Mouse (Mus musculus) intestine, embryonic 15.5 days (tissue): ENCODE results near the gene Tcf15. TPM values are rescaled to one million over a fixed set of nuclear protein-coding genes. Genes with fewer than 3 reads are reported as not detected.

Source experiments
- ATAC-seq: fragments of 200-750 bp; cut with Nextera tagmentation; 2 replicates; pipeline ENCODE4 v1.8.0; 2017; ENCODE audit warnings: moderate TSS enrichment, moderate library complexity
- H3K27ac ChIP-seq: fragments of 300-500 bp; sonication (generic); 2 replicates; pipeline ENCODE4 v1.5.1; 2015; ENCODE audit warnings: mild to moderate bottlenecking, inconsistent platforms
- H3K27me3 ChIP-seq: fragments of 300-500 bp; sonication (generic); replicated peaks from 2 replicates; pipeline ENCODE4 v1.6.1; 2015; ENCODE audit warnings: inconsistent platforms
- H3K36me3 ChIP-seq: fragments of 300-500 bp; sonication (generic); 2 replicates; pipeline ENCODE4 v1.6.1; 2015; ENCODE audit warnings: inconsistent platforms
- H3K4me1 ChIP-seq: fragments of 300-500 bp; sonication (generic); replicated peaks from 2 replicates; pipeline ENCODE4 v1.6.1; 2015; ENCODE audit warnings: inconsistent platforms
- H3K4me2 ChIP-seq: fragments of 300-500 bp; sonication (generic); replicated peaks from 2 replicates; pipeline ENCODE4 v1.6.1; 2015; ENCODE audit warnings: mild to moderate bottlenecking, inconsistent platforms
- H3K4me3 ChIP-seq: fragments of 300-500 bp; sonication (generic); replicated peaks from 2 replicates; pipeline ENCODE4 v1.5.1; 2015; ENCODE audit warnings: inconsistent platforms
- H3K9ac ChIP-seq: fragments of 300-500 bp; sonication (generic); 2 replicates; pipeline ENCODE4 v1.6.1; 2015; ENCODE audit warnings: inconsistent platforms
- H3K9me3 ChIP-seq: fragments of 300-500 bp; sonication (generic); 2 replicates; pipeline ENCODE4 v1.6.1; 2016; ENCODE audit warnings: inconsistent platforms
- WGBS: fragments of 180-500 bp; shearing (Covaris S2); methylation state at CpG from one replicate; pipeline ENCODE4 v1.1.7; 2015; 5-methylcytosine and 5-hydroxymethylcytosine counted together
- polyA plus RNA-seq: library from polyadenylated mRNA; unstranded; fragments of >200 nt; fragmentation: Nextera tagmentation; extraction: Ambion mirVana; gene quantifications from 2 replicates; pipeline ENCODE4 v1.2.1, GENCODE M21; 2015

Gene Tcf15
- polyA plus RNA-seq: 10.3 and 10.4 TPM in 2 replicates

DNA sequence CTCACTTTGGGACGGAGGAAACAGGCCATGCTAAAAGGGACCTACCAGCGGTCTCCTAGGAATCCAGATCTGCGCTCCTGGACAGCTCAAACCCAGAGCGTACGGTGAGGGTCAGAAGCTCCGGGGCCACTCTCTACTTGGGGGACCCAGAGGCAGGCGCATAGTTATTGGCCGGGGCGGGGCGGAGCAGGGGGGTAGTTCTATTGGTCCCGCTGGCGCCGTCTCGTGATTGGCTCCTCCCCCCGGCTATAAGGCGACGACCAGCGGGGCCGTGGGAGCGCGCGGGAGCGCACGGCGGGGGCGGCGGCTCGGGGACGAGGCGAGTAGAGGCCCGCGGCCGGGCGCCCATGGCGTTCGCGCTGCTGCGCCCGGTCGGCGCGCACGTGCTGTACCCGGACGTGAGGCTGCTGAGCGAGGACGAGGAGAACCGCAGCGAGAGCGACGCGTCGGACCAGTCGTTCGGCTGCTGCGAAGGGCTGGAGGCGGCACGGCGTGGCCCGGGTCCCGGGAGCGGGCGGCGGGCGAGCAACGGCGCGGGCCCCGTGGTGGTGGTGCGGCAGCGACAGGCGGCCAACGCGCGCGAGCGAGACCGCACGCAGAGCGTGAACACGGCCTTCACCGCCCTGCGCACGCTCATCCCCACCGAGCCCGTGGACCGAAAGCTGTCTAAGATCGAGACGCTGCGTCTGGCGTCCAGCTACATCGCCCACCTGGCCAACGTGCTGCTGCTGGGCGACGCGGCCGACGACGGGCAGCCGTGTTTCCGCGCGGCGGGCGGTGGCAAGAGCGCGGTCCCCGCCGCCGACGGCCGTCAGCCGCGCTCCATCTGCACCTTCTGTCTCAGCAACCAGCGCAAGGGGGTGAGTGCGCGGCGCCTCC lies at the start of gene Tcf15:
Gene Tcf15, plus strand, starts transcription at position 283 of the 879 bp plus-strand sequence.
- WGBS: under 1% methylated on average over 118 of the region's 118 CpGs
- peak; percentile 88 for ATAC-seq
- no peak within 1 kb of the TSS for H3K27ac ChIP-seq
- H3K9me3 ChIP-seq: no peaks in the 10 kb centered on the region
- H3K4me2 ChIP-seq: peak within 1 kb of the TSS; percentile 93
- peak within 1 kb of the TSS; percentile 46 for H3K9ac ChIP-seq
- H3K4me1 ChIP-seq: peaks cover 26% of the 10 kb centered on the region
- H3K4me3 ChIP-seq: peak within 1 kb of the TSS; percentile 51
- peaks cover 52% of the 10 kb centered on the region for H3K27me3 ChIP-seq
- H3K36me3 ChIP-seq: no peaks in the 10 kb centered on the region

DNA sequence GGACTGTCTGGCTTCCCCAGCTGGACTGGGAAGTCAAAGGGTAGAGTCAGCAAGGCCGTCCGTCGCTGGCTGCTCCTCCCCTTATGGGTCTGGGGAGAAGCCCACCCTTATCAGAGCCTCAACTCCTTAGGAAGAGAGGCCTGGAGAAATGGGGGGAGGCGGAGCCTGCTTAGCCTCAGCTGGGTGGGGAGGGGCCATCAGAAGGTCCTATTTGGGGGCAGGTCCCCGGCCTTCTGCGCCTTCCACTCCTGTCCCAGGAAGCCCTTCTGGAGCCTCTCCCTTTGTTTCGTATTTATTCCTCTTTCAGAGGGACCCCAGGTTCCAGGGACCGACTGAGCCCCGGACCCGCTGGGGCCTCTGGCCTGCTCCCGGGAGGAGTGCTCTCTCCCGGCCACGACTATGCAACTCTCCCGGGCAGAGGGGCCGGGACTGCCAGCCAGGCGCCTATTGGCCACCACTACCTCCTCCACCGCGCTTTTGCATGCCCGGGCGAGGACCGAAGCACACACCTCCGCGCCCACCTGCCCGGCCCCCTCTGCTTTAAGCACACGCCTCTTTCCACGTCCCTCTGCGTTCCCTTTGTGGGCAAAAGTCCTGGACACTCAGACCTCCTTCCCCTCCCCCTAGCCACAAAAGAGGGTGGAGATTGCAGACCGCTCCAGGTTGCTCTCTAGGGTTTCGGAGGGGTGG lies 48.4 kb upstream of the Tcf15 start:
- peak; percentile 44; the same call in 1 of the 2 replicates for ATAC-seq
- H3K27me3 ChIP-seq: peaks cover 62% of the 10 kb centered on the region
- H3K9ac ChIP-seq: no peak overlapping the region
- peaks cover 17% of the 10 kb centered on the region for H3K4me1 ChIP-seq
- 7% methylated on average over 29 of the region's 29 CpGs for WGBS
- H3K36me3 ChIP-seq: no peaks in the 10 kb centered on the region
- H3K9me3 ChIP-seq: no peaks in the 10 kb centered on the region
- H3K4me2 ChIP-seq: peak overlapping the region; percentile 50
- peak overlapping the region; percentile 13; the same call in 1 of the 2 replicates for H3K4me3 ChIP-seq
- no peak overlapping the region for H3K27ac ChIP-seq

DNA sequence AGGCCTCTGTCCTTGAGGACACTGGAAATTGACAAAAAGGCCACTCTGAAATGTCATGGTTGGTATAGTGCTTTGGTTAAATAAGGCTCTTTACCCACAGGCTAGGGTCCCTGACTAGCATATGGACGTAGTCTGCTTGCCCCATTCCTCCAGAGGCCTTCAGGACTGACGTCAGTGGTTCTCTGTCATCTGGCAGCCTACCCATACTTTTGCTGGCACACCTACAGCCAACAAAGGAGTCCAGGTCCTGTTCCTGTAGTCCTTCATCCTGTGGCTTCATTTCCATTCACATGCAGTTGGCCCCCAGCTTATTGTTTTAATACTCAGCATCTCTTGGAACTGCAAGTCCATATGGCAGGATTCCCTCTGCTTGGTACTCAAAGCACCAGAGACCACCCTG lies 46.4 kb upstream of the Tcf15 start:
- no peaks in the 10 kb centered on the region for H3K36me3 ChIP-seq
- no peak overlapping the region for H3K9ac ChIP-seq
- H3K4me2 ChIP-seq: no peak overlapping the region
- no peaks in the 10 kb centered on the region for H3K9me3 ChIP-seq
- peaks cover 17% of the 10 kb centered on the region for H3K4me1 ChIP-seq
- ATAC-seq: no peak
- WGBS: 82% methylated on average over 2 of the region's 2 CpGs
- H3K4me3 ChIP-seq: no peak overlapping the region
- H3K27ac ChIP-seq: no peak overlapping the region
- H3K27me3 ChIP-seq: peaks cover 43% of the 10 kb centered on the region

DNA sequence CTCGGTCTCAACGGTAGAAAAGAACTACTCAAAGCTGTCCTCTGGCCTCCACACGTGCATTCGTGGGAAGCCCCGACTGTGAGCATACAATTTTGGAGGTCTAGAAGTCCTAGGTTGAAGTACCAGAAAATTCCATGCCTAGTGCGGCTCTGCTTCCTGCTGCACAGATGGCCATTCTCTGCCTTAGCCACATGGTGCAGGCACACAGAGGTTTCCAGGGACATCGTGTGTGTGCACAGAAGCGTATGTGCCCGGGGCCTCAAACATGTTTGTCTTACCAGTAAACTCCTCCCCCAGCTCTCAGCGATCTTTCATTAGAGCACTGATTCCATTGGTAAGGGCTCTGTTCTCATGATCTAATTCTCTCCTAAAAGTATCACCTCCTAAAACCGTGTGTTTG lies 45.4 kb upstream of the Tcf15 start:
- Histone ChIP-seq H3K9ac (no peak overlapping the region), H3K4me1 (peaks cover 15% of the 10 kb centered on the region), H3K36me3 (no peaks in the 10 kb centered on the region), H3K9me3 (no peaks in the 10 kb centered on the region), H3K27me3 (peaks cover 36% of the 10 kb centered on the region), H3K4me2 (no peak overlapping the region), H3K4me3 (no peak overlapping the region), H3K27ac (no peak overlapping the region)
- ATAC-seq: no peak
- whole genome bisulfite sequencing: 75% methylated on average over 11 of the region's 11 CpGs

DNA sequence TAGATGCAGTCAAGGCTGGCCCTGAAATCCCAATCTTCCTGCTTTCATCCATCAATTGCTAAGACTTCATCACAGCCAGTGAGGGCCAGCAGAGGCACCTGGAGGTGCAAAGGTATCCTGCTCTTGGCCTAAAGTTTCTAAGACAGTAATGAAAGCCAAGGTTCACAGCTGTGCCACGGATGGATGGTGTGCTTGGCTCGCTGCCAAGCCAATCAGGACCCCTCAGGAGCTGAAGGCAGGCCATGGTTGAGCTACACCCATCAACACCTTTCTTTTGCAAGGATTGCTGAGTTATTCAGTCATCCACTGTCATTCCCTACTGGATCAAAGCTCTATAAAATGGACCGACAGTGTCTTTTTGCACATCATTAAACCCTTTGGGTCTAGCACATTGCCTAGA lies 43.8 kb upstream of the Tcf15 start:
- Histone ChIP-seq H3K4me1 (peaks cover 7% of the 10 kb centered on the region), H3K27ac (no peak overlapping the region), H3K4me3 (no peak overlapping the region), H3K4me2 (no peak overlapping the region), H3K9me3 (no peaks in the 10 kb centered on the region), H3K27me3 (peaks cover 20% of the 10 kb centered on the region), H3K9ac (no peak overlapping the region), H3K36me3 (no peaks in the 10 kb centered on the region)
- ATAC-seq: no peak
- 51% methylated on average over 3 of the region's 3 CpGs for WGBS

DNA sequence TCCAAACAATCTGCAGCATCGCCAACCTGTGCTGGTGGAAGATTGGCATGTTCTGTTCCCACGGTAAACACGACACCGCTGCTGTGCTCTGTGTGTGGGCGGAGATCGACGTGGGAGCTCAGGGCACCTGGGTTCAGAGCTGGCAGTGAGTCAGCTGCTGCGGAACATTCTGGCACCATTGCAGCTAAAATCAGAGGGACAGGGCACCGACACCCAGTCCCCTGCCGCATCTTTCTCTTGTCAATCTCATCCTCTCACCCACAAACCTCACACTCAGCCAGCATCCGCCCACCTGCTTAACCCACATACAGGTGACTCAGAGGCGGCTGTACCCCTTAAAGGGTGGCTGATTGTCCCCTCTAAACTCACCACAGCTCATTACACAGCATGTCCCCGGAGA lies 41.6 kb upstream of the Tcf15 start:
- Histone ChIP-seq H3K4me3 (no peak overlapping the region), H3K27me3 (peaks cover 2% of the 10 kb centered on the region; the same call in 1 of the 2 replicates), H3K36me3 (no peaks in the 10 kb centered on the region), H3K27ac (no peak overlapping the region), H3K4me2 (no peak overlapping the region), H3K4me1 (no peaks in the 10 kb centered on the region; the same call in 1 of the 2 replicates), H3K9me3 (no peaks in the 10 kb centered on the region), H3K9ac (no peak overlapping the region)
- no peak for ATAC-seq
- WGBS: 69% methylated on average over 13 of the region's 13 CpGs

DNA sequence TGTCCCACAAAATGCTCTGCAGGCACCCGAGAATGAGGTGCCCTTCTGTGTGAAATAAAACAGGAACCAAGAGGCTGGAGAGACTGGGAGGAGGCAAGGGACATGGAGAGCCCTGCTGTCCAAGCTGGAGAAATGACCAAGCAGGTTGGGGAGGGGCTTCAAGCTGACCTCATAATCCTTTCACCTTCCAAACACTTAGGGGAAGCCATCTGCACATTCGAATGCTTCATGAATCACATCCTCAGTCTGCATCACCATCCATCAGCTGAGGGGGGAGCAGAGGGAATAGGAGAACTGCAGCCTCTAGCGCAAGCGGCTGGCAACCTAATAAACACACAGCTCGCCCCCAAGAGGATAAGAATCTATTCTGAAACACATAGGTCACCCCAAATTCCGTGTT lies 41.0 kb upstream of the Tcf15 start:
- H3K27ac ChIP-seq: no peak overlapping the region
- no peak for ATAC-seq
- no peaks in the 10 kb centered on the region for H3K9me3 ChIP-seq
- H3K9ac ChIP-seq: no peak overlapping the region
- no peak overlapping the region for H3K4me2 ChIP-seq
- no peaks in the 10 kb centered on the region; the same call in 1 of the 2 replicates for H3K4me1 ChIP-seq
- no peak overlapping the region for H3K4me3 ChIP-seq
- 49% methylated on average over 6 of the region's 6 CpGs for WGBS
- H3K27me3 ChIP-seq: 0 out of 2 replicates have a peak, but pooled peaks cover 2% of the 10 kb centered on the region
- no peaks in the 10 kb centered on the region for H3K36me3 ChIP-seq

DNA sequence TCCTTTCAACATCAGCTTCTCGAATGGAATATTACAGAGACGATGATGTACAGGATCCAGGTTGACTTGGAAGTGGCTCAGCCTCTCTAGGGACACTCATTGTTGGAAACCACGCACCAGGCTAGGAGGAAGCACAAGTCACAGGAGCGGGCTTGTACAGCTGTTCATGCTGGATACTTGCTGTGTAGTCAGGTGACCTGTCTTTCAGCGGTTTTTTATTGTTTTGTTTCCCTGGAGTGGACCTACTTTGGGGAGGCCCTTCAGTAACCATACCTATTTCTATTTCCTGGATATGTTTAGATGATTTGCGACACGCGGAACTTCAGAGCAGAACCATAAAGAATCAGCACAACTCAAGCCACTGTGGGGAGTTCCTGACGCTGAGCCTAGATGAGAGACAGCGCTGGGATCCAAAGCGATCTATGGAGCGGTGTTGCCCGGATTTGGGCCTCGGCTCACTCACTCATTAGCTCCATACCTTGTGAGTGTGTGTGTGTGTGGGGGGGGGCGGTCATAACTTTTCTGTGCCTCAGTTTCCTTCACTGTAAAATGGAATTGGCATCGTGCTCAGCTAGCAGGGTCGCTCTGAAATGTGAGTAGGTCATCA lies 38.5 kb upstream of the Tcf15 start:
- Histone ChIP-seq H3K4me2 (peak overlapping the region; percentile 92), H3K9me3 (no peaks in the 10 kb centered on the region), H3K9ac (peak overlapping the region; percentile 81), H3K27ac (no peak overlapping the region), H3K4me1 (no peaks in the 10 kb centered on the region; the same call in 1 of the 2 replicates), H3K27me3 (0 out of 2 replicates have a peak, but pooled peaks cover 2% of the 10 kb centered on the region), H3K36me3 (no peaks in the 10 kb centered on the region), H3K4me3 (peak overlapping the region; percentile 75)
- 14% methylated on average over 17 of the region's 17 CpGs for WGBS
- ATAC-seq: peak; percentile 60

DNA sequence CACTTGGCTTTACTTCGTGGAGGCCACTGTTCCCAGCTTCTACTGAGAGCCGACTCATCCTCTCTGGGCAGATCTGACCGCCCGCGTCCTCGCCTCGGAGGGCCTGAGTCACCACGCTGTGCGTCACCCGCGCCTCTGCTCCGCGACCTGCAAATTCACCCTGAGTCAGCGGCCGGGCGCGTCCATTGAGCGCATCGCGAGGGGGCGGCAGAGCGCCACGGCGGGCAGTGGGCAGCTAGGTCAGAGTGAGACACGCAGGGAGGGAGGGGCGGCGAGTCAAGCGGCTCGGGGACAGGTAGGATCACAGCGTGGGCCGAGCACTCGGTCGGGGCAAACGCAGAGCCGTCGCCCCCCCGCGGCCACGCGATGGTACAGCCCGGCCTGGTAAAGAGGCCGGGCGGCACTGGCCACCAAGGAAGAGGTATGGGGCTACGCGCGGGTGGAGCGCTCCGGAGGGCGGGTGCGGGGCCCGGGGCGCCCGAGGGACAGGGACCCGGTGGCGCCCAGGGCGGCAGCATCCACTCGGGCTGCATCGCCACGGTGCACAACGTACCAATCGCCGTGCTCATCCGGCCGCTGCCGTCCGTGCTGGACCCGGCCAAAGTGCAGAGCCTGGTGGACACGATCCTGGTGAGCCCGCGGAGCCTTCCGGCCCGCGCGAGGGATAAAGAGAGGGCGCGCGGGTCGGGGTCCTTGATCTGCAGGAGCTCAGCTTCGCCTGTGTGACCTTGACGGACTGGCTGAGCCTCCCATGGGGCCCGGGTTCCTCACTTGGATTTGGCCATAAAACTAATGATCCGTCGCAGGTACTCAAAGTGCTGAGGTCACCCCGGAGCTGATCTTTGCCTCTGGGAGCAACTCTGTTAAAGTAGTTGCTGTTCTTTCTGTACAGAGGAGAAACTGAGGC lies 37.8 kb upstream of the Tcf15 start, which contains the start of gene Srxn1:
Gene Srxn1, plus strand, starts transcription at position 199 of the 907 bp plus-strand sequence.
- ATAC-seq: peak; percentile 94
- under 1% methylated on average over 81 of the region's 84 CpGs for WGBS
- Histone ChIP-seq H3K9me3 (no peaks in the 10 kb centered on the region), H3K9ac (peak within 1 kb of the TSS; percentile 81), H3K27me3 (0 out of 2 replicates have a peak, but pooled peaks cover 2% of the 10 kb centered on the region), H3K4me3 (peak within 1 kb of the TSS; percentile 75), H3K27ac (peak within 1 kb of the TSS; percentile 78), H3K4me2 (peak within 1 kb of the TSS; percentile 92), H3K4me1 (no peaks in the 10 kb centered on the region; the same call in 1 of the 2 replicates), H3K36me3 (no peaks in the 10 kb centered on the region)

DNA sequence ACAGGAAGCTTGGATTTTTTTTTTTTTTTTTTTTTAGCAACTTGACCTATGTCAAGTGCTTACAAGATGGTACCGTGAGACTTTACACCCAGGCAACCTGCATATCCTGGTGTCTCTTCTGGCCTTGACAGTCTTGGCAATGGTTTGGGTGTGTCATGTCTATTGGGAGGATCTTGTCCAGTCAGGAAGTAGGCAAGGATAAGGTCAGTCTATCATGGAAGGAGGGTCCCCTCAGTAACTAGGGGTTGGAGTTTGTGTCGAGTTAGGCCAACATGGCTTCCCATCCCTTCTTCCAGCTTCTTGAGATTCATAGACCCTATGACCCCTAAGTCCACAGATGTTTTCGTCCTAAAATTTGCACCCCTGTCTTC lies 37.2 kb upstream of the Tcf15 start:
- WGBS: 81% methylated on average over 3 of the region's 3 CpGs
- Histone ChIP-seq H3K9ac (no peak overlapping the region), H3K9me3 (no peaks in the 10 kb centered on the region), H3K27me3 (0 out of 2 replicates have a peak, but pooled peaks cover 2% of the 10 kb centered on the region), H3K4me3 (peak overlapping the region; percentile 75), H3K4me1 (no peaks in the 10 kb centered on the region; the same call in 1 of the 2 replicates), H3K4me2 (peak overlapping the region; percentile 92), H3K27ac (no peak overlapping the region), H3K36me3 (no peaks in the 10 kb centered on the region)
- ATAC-seq: no peak

DNA sequence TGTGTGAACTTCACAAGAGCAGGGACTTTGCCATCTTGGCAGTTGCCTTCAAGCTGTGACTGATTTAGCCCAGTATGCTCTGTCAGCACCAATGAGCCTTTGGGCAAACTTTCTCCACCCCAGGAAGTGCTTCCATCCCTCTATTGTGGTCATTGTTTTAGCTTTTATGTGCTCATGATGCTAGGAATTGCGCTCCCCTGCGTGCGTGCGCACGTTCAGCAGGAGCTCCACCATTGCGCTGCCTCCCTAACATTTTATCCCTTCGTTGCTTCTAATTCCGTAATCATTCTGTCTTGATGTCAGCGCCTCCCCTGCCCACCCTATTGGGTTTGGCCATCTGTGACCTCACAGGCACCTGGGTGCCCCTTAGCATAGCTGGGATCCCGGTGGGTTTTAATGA lies 36.8 kb upstream of the Tcf15 start:
- Histone ChIP-seq H3K27me3 (0 out of 2 replicates have a peak, but pooled peaks cover 2% of the 10 kb centered on the region), H3K4me2 (peak overlapping the region; percentile 92), H3K27ac (no peak overlapping the region), H3K4me3 (no peak overlapping the region; the same call in 1 of the 2 replicates), H3K36me3 (no peaks in the 10 kb centered on the region), H3K4me1 (no peaks in the 10 kb centered on the region; the same call in 1 of the 2 replicates), H3K9me3 (no peaks in the 10 kb centered on the region), H3K9ac (no peak overlapping the region)
- no peak for ATAC-seq
- WGBS: 93% methylated on average over 10 of the region's 10 CpGs
